In the genomic region with DNA sequence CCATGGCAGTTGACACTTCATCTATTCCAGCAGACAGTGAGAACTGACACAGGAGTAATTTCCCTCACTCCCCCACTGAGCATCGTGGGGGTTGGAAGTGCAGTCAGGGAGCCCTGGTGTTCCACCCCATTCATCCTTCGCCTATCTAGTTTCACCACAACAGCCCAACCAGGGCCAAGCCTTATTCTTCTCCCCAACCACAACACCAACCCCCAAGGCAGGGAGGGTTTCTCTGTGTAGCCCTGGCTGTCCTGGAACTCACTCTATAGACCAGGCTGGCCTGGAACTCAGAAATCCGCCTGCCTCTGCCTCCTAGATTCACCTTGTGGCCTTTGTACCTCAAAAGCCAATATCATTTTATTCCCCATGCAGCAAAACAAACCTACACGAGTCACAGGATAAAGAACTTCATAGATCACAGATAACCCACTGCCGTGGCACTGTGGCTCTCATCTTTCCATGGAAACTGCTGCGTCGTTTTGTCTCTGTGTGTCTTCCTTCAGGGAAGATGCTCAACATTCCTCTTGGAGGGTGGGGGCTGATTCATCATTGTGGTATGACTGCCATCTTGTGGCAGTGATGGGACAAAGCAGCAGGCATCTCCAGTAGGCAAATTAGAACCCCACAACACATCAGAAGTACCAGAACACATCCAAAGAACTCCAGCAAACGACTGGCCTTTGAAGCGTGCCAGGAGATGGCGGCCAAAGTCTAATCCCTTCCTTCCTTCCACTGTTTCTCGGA, we compare ENCODE assay signal across 9 mouse cellular contexts.
A peak's percentile ranks its signal among the peaks of the same experiment; 100 is the strongest.
DNase-seq lines count a peak whose midpoint lies in the region; TF ChIP-seq lines count a peak whose summit lies in the region.
"Had no signal": no experiment of that assay in that cellular context is flagged by ENCODE, and none has a peak within 500 bp of the region (broad histone marks: within the 10 kb centered on the region; RNA-seq: fewer than 3 reads in every experiment).

No protein-coding gene starts in this region.

- DNase-seq in heart, postnatal 10 days: peak; percentile 32 to 53
- DNase-seq in heart, adult 9 months (ENCODE audit: low spot score in 2 of 2): no peak
- peak; percentile 37 to 77 for DNase-seq in adrenal gland, adult (ENCODE audit: inconsistent age in 2 of 2, low spot score in 1 of 2)
- peak; percentile 45 for DNase-seq in heart, postnatal 4 days
- peak; percentile 70 to 83 for DNase-seq in layer of hippocampus, postnatal 14 days (ENCODE audit: low spot score in 2 of 2)
- DNase-seq in mesoderm, embryonic 11.5 days (ENCODE audit: low read depth, low spot score): peak; percentile 73
- peak; percentile 10 for DNase-seq in splenic B cell, adult 2 months (ENCODE audit: low read depth, low spot score)

- no peaks in the 10 kb centered on the region for H3K27me3 ChIP-seq in splenic B cell, adult 2 months (ENCODE audit: control insufficient read depth, insufficient read depth, low read length, poor library complexity, severe bottlenecking)

- intact Hi-C loops in heart, postnatal 10 days (cut with DNase I): loop anchor here (1.0 to 5.0 kb wide), 3 partner anchors 261 to 668 kb away; no protein-coding TSS in a partner anchor

- peak; percentile 99 for TF ChIP-seq CTCF in cortical plate, adult 2 months (IDR thresholded peaks at IDR 0.05; ENCODE audit: extremely low read depth, insufficient read depth, low read length)

- no peak for TF ChIP-seq POLR2A in cortical plate, adult 2 months (IDR thresholded peaks at IDR 0.05; ENCODE audit: extremely low read depth, insufficient read depth, low read length)

- no peak overlapping the region for H3K27ac ChIP-seq in cortical plate, adult 2 months (ENCODE audit: insufficient read depth, low read length)

- no peaks in the 10 kb centered on the region for H3K4me1 ChIP-seq in cortical plate, adult 2 months (ENCODE audit: control insufficient read depth, insufficient read depth, low read length)

- H3K36me3 ChIP-seq in splenic B cell, adult 2 months (ENCODE audit: control insufficient read depth, insufficient read depth, low read length, poor library complexity, severe bottlenecking): no peaks in the 10 kb centered on the region

- no peak overlapping the region for H3K4me3 ChIP-seq in cortical plate, adult 2 months (ENCODE audit: insufficient read depth, low read length)
- H3K4me3 ChIP-seq: myocyte had no signal

Comparison
In these comparisons a context has a peak if more than half of its experiments do, and no peak if none do; other contexts are left out.
1. DNase-seq: peak in heart, postnatal 10 days (2 of 2), adrenal gland, adult (2 of 2), heart, postnatal 4 days (single experiment), layer of hippocampus, postnatal 14 days (2 of 2), mesoderm, embryonic 11.5 days (single experiment) and splenic B cell, adult 2 months (single experiment); none in heart, adult 9 months (0 of 2).